Mouse (Mus musculus) adrenal gland, postnatal 25 days (tissue): ENCODE results near the gene Rnf167. TPM values are rescaled to one million over a fixed set of nuclear protein-coding genes. Genes with fewer than 3 reads are reported as not detected.

Source experiments
- DNase-seq: peaks from one replicate; pipeline ENCODE4 v3.0.0; 2021; ENCODE audit warnings: mixed read lengths
- total RNA-seq: library from RNA; stranded (reverse); gene quantifications from 2 replicates; pipeline ENCODE4 v1.2.3, GENCODE M21; 2021

Rnf167 gene
- total RNA-seq, 1 experiment from 2014 or later = 106 TPM

DNA sequence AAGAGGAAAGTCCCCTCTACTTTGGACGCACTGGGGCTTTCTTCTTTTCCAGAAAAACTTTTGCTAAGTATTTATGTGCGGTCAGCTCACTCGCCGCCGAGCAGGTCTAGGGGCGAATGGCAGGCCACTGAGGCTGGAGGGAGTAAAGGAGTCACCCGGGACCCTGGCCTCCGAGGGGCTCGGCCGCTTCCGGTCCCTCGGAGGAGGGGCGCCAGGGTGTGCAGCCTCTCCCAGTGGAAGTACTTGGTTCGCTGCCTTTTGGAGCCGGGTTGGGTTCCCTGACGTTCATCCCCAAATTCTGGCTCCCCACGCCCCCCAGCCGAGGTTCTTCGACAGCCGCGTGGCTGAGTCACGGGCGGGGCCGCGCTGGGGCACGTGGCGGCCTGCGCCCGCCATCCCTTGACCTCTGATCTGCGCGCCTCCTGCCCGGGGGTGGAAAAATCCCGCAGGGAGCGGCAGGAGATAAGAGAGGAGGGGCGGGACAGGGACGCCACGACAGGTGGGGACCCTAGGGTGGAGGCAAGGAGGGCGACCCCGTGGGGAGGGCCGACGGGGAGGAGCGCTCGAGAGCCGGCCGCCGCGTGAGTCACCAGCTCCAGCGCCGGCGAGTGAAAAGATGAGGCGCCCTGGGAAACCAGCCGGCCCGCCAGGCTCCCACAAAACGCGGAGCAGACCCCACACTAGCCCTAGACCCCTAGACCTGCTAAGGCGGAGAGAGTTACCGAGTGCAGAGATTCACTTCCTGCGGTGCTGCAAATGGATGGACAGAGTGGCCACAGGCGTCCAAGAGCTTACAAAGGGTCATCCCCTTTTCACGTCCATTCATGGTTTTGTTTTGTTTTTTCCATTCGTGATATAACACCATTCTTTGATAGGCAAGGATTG, 8.8 kb downstream of the Rnf167 start:
- DNase-seq = peak; percentile 70

GRCm38 (mm10) chr11:70656456-70656927, 9.5 kb downstream of the Rnf167 start:
- peak; percentile 52 for DNase-seq

DNA sequence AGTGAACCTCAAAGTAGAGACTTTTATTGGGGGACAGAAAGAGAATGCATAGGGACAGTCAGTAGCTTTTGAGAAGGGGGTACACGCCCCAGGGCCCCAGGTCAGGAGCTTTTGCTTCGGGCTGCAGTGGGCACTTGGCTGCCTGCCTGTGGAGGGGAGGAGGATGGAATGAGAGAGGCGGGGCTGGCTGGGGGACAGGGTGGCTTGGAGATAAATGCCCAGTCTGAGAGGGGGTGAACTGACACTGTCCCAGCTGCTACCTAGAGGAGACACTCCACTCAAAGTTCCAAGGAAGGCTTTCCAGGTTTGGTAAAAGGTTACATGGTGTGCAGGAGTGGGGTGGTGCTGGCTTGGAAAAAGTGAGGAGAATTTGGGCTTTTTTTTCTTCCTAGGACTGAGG, 9.9 kb downstream of the Rnf167 start, which contains the start of gene Eno3:
Gene Eno3 (plus strand): TSS at position 239 of the 400 bp plus-strand sequence.
- DNase-seq = no peak

GRCm38 (mm10) chr11:70657573-70657972, 10.5 kb downstream of the Rnf167 start:
- DNase-seq = no peak

DNA sequence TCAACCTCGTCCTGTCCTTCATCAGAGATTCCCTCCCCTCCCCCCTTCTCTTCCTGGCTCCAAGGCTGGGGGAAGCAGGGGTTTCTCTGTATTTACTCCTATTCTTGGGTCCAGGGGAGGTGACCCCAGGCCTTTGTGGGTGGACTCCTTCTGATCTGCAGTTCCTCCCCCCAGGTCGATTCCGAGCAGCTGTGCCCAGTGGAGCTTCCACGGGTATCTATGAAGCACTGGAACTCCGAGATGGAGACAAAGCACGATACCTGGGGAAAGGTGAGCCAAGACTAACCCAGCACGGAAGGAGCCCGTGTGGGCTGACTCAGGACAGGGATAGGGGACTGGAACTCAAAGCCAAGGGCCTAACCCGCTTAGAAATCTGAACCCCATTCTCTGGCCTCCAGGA, 11.0 kb downstream of the Rnf167 start:
- no peak for DNase-seq

GRCm38 (mm10) chr11:70658521-70658920, 11.5 kb downstream of the Rnf167 start:
- DNase-seq = no peak

GRCm38 (mm10) chr11:70658942-70659341, 11.9 kb downstream of the Rnf167 start:
- no peak for DNase-seq

DNA sequence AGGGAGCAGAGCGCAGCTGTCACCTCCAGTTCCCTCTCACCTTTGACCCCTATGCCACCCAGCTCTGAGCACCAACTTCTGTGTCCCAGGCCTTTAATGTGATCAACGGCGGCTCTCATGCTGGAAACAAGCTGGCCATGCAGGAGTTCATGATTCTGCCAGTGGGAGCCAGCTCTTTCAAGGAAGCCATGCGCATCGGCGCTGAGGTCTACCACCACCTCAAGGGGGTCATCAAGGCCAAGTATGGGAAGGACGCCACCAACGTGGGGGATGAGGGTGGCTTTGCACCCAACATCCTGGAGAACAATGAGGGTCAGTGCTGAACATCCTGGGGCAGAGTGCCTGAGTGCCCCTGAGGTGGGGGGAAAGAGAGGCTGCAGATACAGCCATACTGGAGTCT, 13.5 kb downstream of the Rnf167 start:
- DNase-seq = no peak

GRCm38 (mm10) chr11:70663101-70663500, 16.1 kb downstream of the Rnf167 start:
- DNase-seq = no peak

- DNase-seq = no peak
Measured at GRCm38 (mm10) chr11:70663957-70664356, 16.9 kb downstream of the Rnf167 start.

DNA sequence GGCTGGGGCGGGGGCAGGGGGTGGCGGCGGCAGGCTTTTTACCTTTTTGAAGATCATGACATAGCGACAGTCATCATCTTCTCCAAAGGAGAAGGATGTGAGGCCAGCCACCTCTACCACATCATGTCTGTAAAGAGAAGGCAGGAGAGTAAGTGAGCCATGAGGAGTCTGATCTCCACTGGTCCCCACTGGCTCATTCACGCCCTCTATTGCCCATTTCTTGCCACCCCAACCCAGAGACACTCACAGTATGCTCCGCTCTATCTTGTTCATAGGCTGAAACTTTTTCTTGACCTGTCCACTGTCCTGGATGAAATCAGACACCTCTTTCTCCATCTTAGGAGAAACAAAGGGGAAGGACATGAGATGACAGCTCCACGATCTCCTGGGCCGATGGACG, 17.7 kb downstream of the Rnf167 start:
- no peak for DNase-seq

DNA sequence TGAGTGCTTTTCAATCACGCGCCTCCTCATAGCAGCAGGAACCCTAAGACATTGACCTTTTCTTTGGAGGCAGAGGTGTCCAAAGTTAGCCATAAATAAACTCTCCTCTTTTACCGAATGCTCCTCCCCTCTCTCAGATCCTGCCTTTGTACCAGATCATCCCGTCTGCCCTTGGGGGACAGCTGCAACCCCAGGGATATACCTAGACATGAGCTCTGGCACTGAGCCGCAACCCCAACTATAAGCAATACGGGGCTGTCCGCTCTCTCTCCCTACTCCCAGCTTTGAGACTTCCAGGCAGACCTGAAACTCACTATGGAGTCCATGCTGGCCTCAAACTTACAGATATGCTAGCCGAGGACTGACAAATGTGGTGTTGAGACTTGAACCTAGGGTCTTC, 19.7 kb downstream of the Rnf167 start:
- no peak for DNase-seq

- DNase-seq = no peak
Measured at GRCm38 (mm10) chr11:70667271-70668150, 20.5 kb downstream of the Rnf167 start.

- peak; percentile 67 for DNase-seq
Measured at GRCm38 (mm10) chr11:70668335-70668770, 21.3 kb downstream of the Rnf167 start.

GRCm38 (mm10) chr11:70668771-70669505, 21.9 kb downstream of the Rnf167 start, which contains the start of gene Spag7:
Spag7 (minus strand) TSS chr11:70669416.
- DNase-seq = peak; percentile 93

- peak; percentile 73 for DNase-seq
Measured at GRCm38 (mm10) chr11:70669582-70670345, 22.7 kb downstream of the Rnf167 start.

- no peak for DNase-seq
Measured at GRCm38 (mm10) chr11:70670483-70670882, 23.4 kb downstream of the Rnf167 start.

DNA sequence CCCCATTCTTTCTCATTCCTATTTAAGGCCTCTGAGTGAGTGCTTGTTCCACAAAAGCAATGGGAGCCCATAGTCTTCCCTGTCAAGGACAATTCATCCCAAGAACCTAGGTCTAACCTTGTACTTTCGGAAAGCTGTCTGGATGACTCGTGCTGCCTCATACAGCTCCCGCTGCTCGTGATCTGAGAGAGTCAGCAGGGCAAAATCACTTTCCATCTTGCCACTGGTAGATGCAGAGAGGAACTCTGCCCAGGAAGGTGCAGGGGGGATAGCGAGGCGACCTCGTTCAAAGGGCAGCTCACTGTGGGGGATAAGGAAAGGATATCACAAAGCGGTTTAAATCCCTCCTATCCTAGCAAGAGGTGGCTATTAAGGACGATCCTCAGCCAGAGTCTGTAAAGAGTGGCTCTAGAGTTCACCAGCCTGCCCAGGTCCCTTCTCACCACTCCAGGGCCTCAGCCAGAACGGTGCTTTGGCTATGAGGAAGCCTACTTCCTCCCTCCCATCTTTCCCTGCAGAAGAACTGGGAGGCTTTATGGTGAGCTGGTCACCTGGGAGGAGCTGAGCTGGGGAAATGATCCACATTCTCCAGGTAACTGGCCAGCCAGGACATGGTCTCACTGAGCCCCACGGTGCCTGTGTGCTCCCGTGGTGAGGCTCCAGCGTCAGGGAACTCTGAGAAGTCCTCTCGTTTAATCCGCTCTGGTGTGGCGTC, 24.5 kb downstream of the Rnf167 start:
- no peak for DNase-seq

DNA sequence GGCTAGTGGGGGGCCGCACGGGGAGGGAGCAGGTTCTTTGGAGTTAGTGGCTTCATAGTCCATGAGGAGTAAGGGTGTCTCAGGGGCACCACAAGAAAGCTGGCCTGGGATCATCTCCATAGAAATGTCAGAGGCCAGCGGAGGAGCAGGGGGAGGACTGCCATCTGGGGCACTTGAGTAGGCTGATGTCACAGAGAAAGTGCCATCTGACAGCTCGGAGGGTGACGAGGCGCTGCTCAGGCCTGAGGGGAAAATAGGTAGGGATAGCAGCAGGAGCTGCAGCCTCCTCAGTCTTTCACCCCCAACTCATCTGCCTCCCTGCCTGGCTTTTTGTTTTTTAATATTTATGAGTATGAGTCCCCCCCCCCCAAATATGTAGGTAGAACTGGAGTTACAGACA, 27.0 kb downstream of the Rnf167 start:
- DNase-seq = no peak

DNA sequence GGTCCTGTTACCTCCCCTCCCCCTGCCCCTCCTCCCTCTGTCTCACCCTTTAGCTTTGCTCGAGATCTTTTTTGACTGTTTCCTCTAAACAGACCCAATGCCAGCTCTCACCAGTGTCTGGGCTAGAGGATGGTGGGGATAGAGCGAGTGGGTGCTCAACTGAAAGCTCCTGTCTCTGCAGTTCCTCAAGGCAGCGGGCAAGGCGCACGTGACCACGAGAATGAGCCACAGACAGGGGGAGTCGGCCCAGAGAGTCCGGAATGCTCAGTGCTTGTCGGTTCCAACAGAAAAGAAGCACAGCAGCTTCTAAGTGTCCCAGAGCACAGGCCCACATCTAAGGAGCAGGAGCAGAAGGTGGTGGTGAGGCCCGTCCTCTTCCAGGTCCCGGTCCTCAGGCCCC, 27.5 kb downstream of the Rnf167 start:
- no peak for DNase-seq

GRCm38 (mm10) chr11:70678092-70678491, 31.1 kb downstream of the Rnf167 start:
- DNase-seq = no peak
